Mouse (Mus musculus) urinary bladder, postnatal 10 days (tissue): ENCODE data around the gene Sall4.
"Not testable (repeated sequence)": the region's sequence is repeated elsewhere in the genome, so short reads cannot be mapped to it uniquely, and the experiment has no call there.

Experiments used
- DNase-seq: peaks from one replicate; pipeline ENCODE4 v3.0.0; 2022; ENCODE audit warnings: low spot score

Gene Sall4

DNA sequence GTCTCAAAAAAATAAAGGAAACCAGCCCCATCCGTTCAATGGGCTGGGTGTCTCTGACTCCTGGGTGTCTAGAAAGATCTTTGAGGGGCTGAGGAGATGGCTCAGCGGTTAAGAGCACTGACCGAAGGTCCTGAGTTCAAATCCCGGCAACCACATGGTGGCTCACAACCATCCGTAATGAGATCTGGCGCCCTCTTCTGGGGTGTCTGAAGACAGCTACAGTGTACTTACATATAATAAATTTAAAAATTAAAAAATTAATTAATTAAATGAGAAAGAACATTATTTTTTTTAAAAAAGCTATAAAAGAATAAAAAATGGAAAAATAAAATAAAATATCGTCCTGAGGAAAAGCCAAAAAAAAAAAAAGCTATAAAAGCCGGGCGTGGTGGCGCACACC, 23.3 kb downstream of the Sall4 start:
- not testable (repeated sequence) for DNase-seq

DNA sequence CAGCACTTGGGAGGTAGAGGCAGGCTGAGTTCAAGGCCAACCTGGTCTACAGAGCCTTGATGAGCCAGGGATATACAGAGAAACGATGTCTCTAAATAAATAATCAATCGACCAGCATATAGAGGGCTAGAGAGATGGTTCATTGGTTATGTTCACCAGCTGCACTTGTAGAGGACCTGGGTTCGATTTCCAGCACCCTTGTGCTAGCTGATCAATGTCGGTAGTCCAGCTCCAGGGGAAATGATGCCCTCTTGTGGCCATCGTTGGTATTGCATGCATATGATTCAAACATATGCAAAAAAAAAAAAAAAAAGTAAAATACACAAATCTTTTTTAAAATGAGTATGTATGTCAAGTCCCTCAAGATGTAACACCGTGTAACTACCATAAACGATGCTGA, 25.1 kb downstream of the Sall4 start:
- no peak for DNase-seq

DNA sequence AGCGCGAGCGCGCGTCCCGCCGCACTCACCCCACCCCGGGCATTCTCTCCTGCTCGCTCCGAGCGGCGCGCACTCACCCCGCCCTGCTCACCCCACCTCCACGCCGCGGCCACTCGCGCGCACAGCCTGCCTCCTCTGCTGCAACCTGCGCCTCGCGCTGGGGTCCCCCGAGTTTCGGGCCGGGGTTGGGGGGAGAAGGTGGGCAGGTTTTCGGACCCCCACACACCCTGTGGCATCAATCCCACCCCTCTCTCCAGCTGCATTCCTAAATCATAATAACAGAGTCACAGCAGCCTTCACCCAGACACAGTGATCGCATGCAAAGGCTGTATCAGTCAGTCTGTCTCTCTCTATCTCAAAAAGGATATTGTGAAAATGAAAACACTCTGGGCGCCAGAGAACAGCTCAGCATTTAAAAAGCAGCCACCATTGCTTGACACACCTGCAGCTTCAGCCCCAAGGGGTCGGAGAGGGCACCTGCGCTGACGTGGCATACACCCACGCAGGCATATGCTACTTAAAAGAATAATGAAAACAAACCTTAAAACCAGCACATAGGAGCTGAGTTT, 25.6 kb downstream of the Sall4 start, which contains the start of gene Atp9a:
Gene Atp9a, minus strand, starts transcription at position 351 of the 569 bp plus-strand sequence.
- DNase-seq = no peak

DNA sequence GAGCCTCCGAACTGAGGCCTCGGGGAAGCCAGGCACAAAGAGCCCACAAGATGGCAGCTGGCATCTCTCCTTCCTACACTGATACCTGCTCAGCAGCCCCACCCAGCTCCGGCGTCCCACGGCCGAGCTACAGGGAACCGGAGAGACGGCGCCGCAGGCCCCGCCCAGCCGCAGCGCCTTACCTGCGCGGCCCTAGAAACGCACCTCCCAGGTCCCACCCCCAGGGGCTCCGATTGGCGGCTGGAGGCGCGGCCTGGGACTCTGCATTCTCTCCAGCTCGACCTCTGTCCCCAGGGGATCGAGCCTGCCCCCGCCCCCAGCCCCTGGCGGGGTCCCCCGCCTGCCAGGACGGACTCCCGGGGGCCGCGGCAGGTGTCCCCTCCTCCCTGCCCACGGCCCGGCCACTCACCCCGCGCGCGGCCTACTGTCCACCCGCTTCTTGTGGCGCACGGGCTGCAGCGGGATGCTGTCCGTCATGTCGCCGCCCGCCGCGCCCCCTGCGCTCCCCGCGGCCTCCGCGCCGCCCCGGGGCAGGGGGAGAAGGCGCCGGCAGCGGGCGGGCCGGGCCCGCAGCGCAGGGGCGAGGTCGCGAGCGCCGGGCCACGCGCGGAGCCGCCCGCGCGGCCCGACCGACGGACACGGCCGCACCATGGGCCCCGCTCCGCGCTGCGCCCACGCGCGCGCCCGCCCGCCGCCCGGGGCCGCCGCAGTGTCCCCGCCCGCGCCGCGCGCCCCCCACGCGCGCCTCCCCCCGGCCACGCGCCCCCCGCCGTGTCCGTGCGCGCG, 26.3 kb downstream of the Sall4 start:
- no peak for DNase-seq

- DNase-seq = no peak
Observed at GRCm38 (mm10) chr2:168740496-168740895, 27.2 kb downstream of the Sall4 start.

GRCm38 (mm10) chr2:168738854-168739253, 28.9 kb downstream of the Sall4 start:
- no peak for DNase-seq

- DNase-seq = no peak
Observed at GRCm38 (mm10) chr2:168737878-168738277, 29.9 kb downstream of the Sall4 start.

- no peak for DNase-seq
Observed at GRCm38 (mm10) chr2:168734023-168734422, 33.7 kb downstream of the Sall4 start.

DNA sequence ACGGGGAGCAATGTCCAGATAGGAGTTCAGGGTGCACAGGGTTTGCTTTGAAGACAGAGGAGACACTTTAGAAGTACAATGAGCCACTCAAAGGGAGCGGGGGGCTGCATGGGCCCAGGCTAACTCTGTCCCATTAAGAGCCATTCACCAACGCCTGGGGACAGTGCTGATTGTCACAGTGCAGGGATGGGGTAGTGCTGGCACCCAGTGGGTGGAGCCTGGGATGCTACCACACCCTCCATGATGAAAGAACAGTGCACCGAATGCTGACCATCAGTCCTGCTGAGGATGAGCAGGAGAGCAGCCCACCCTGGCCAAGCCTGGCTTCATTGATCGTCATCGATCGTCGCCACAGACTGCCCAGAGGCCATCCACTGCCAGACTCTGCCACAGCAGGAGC, 36.5 kb downstream of the Sall4 start:
- no peak for DNase-seq

DNA sequence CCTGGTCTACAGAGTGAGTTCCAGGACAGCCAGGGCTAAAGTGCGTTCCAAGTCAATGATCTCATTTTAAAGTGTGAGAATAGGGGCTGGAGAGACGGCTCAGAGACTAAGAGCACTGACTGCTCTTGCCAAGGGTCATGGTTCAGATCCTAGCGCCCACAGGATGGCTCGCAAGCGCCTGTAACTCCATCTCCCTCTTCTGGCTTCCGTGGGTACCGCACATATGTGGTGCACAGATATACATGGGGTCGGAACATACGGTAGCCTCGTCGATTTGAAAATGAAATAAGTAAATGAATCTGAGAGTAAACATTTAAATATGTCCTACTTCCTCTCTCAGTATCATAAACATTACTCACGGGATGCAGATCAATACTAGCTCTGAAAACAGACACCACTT, 38.0 kb downstream of the Sall4 start:
- DNase-seq = no peak

DNA sequence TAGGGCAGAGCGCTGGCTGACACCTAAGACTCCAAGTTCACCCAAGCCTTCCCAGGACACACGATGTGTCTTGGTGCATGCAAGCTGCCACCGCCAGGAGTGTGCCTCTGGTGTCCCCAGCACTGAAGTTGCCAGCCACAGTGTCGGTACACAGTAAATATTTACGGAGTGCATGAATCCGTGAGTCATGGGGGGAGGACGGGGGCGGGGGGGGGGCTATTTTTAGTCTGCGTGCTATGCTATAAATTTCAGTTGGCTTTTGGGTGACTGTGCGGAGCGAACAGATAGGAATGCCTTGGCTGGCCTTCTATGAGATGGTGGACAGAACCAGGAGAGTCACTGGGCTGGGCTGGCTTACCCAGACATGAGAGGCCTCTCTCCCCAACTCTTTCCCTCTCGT, 39.7 kb downstream of the Sall4 start:
- DNase-seq = no peak

DNA sequence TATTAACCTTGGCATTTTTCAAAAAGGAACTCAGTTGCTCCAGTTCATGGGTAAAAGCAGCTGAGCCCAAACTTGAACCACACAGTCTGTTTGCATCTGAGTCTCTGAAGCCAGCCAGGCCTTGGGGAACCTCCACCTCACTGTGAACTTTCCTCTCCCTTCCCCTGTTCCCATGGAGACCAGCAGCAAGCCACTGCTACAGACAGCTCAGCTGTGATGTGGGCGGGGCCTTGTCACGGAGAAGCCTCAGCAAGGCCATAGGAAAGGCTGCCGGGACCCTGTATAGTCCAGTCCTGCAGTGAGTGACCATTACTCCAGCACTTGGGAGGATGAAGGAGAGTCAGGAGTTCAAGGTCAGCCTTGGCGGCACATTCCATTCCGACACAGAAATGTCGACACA, 41.7 kb downstream of the Sall4 start:
- DNase-seq = no peak

GRCm38 (mm10) chr2:168721313-168721712, 46.4 kb downstream of the Sall4 start:
- DNase-seq = no peak

- no peak for DNase-seq
Observed at GRCm38 (mm10) chr2:168719742-168720141, 48.0 kb downstream of the Sall4 start.

GRCm38 (mm10) chr2:168718735-168719134, 49.0 kb downstream of the Sall4 start:
- DNase-seq = no peak

- DNase-seq = no peak
Observed at GRCm38 (mm10) chr2:168718267-168718666, 49.5 kb downstream of the Sall4 start.

- DNase-seq = no peak
Observed at GRCm38 (mm10) chr2:168712199-168713176, 55.3 kb downstream of the Sall4 start.

- no peak for DNase-seq
Observed at GRCm38 (mm10) chr2:168710979-168711378, 56.8 kb downstream of the Sall4 start.

DNA sequence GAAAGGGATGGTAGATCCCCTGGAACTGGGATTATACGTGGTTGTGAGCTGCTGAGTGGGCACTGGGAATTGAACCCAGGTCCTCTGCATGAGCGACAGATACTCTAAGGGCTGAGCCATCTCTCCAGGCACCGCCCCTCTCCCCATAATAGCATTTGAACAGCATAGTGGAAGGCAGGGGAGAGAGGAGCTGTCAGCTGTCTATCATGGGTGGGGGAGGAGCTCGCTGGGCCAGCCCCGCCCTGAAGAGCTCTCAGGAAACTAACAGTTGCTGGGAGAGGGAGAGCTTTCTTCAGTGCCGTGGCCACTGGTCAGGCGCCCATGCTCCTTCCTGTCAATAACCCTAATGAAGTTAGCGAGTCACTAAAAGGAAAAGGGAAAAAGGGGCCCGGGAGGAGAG, 60.0 kb downstream of the Sall4 start:
- DNase-seq = no peak

DNA sequence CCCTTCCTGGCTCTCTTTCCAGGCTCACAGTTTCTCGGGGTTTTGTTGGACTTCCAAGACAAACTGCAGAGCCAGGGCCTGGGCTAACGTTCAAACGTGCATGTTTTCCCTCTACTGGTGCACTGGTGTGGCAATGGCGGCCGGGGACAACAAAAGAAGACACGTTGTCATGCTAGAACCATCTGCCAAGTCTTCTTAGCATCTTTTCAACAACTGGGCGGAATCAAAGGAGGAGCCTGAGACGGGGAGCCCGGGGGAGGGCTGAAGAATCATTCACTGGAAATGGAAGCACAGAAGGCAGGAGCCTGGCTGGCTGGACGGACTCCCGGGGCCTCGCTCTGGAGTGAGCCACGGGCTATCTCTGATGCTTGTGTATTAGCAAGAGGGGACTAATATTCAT, 65.5 kb downstream of the Sall4 start:
- DNase-seq = no peak
